In genomic region chr8:125773281-125773803, GRCm38 (mm10) we compare ENCODE assay signal across 12 mouse cellular contexts.
"Had no signal": no experiment of that assay in that cellular context is flagged by ENCODE, and none has a peak within 500 bp of the region (broad histone marks: within the 10 kb centered on the region; RNA-seq: fewer than 3 reads in every experiment).

No protein-coding gene starts in this region.

- H3K9me3 ChIP-seq: kidney, embryonic 15.5 days; liver, embryonic 13.5 days had no signal

- H3K9ac ChIP-seq: kidney, embryonic 15.5 days; liver, embryonic 13.5 days had no signal

- H3K27ac ChIP-seq: kidney, embryonic 15.5 days; left cerebral cortex, adult 2 months; macrophage had no signal

- H3K27me3 ChIP-seq: kidney, embryonic 15.5 days; liver, embryonic 13.5 days had no signal

- H3K36me3 ChIP-seq: kidney, embryonic 15.5 days; liver, embryonic 13.5 days had no signal

- DNase-seq: kidney, adult 8-10 months; kidney, postnatal 10 days; kidney, postnatal 36 days; layer of hippocampus, postnatal 36 days; liver, embryonic 13.5 days; lung, adult 2 months; midbrain, embryonic 14.5 days; thymus, adult 18-20 months; thymus, postnatal 36 days had no signal

- H3K4me3 ChIP-seq: kidney, embryonic 15.5 days; left cerebral cortex, adult 2 months; liver, embryonic 13.5 days had no signal
